Mouse (Mus musculus) C2C12 (cell line): ENCODE results near the gene Plin3.

ENCODE experiments used
- CEBPB ChIP-seq: IDR thresholded peaks from one replicate; pipeline ENCODE4 v1.6.1; 2011; ENCODE audit warnings: low read depth, mild to moderate bottlenecking, control low read depth, moderate library complexity
- CTCF ChIP-seq: IDR thresholded peaks from one replicate; pipeline ENCODE4 v1.5.1; 2011; ENCODE audit not compliant: control insufficient read depth, insufficient read depth, insufficient read length
- FOSL1 ChIP-seq: IDR thresholded peaks from one replicate; pipeline ENCODE4 v1.8.0; 2011; ENCODE audit warnings: mild to moderate bottlenecking, low read length; ENCODE audit not compliant: poor library complexity, insufficient read depth, severe bottlenecking
- MAX ChIP-seq: IDR thresholded peaks from one replicate; pipeline ENCODE4 v1.6.1; 2011; ENCODE audit warnings: mild to moderate bottlenecking, control low read depth
- MYOD1 ChIP-seq: IDR thresholded peaks from one replicate; pipeline ENCODE4 v1.6.1; 2011; ENCODE audit warnings: low read depth; ENCODE audit not compliant: control insufficient read depth, insufficient read length
- MYOG ChIP-seq: IDR thresholded peaks from one replicate; pipeline ENCODE4 v1.6.1; 2011; ENCODE audit not compliant: control insufficient read depth, insufficient read length; ENCODE audit errors: extremely low read depth
- USF1 ChIP-seq: IDR thresholded peaks from one replicate; pipeline ENCODE4 v1.6.1; 2011; ENCODE audit warnings: low read depth, mild to moderate bottlenecking, control low read depth, moderate library complexity

DNA sequence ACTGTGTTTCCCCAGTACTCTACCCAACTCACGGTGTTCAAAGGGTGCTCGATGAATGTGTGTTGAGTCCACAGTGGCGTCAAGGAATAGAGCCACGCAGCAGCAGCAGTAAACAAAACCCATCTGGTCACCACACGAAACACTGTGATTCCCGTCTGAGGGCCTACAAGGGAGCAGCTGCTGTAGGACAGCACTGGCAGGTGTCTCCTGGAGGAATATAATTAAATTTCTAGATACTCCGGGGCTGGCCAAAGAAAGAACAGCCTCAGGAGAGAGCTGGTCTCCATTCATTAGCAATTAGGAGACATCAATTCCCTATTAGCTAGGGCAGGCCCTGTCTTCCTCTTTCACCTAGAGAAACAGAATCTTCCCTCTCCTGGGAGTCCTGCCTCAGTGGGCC lies 47.1 kb downstream of the Plin3 start:
- TF ChIP-seq CTCF (no peak), MYOG (no peak), USF1 (no peak), MAX (no peak), MYOD1 (no peak), CEBPB (no peak), FOSL1 (no peak)
